Mouse (Mus musculus): Measurements from ENCODE around the gene Cd82. TPM values are rescaled to one million over a fixed set of nuclear protein-coding genes. Genes with fewer than 3 reads are reported as not detected.

Cd82 gene
- polyA plus RNA-seq, 1 experiment: 118 TPM

DNA sequence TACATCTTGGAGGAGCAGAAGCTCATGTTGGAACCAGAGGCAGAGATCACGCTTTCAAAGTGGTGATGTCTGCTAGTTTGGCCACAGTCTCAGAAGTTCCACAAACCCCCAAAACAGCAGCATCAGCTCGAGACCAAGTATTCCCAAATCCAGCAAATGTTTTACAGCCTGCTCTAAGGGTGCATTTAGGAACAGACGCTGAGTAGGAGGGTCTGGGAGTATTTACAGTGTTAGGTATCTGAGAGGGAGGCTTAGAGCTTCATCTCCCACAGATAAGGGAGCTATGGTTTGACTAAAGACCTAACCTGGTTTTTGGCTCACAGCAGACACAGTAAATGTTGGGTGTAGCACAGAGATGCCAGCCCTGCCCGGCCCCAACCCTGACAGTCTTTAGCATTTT lies 40.4 kb upstream of the Cd82 start:
- no peaks in the 10 kb centered on the region for H3K36me3 ChIP-seq (ENCODE audit: control insufficient read depth, insufficient read depth)
- TF ChIP-seq CEBPB (IDR thresholded peaks at IDR 0.05; ENCODE audit: low read depth) (no peak), MYOD1 (IDR thresholded peaks at IDR 0.05; ENCODE audit: control insufficient read depth, insufficient read length, low read depth) (no peak), CTCF (IDR thresholded peaks at IDR 0.05; ENCODE audit: control insufficient read depth, insufficient read depth, insufficient read length) (no peak), MYOG (IDR thresholded peaks at IDR 0.05; ENCODE audit: control insufficient read depth, extremely low read depth, insufficient read length) (no peak), USF1 (IDR thresholded peaks at IDR 0.05; ENCODE audit: low read depth) (no peak), MAX (IDR thresholded peaks at IDR 0.05) (no peak), FOSL1 (IDR thresholded peaks at IDR 0.05; ENCODE audit: insufficient read depth, low read length, poor library complexity, severe bottlenecking) (no peak)
- no peak overlapping the region for H3K4me3 ChIP-seq (ENCODE audit: insufficient read depth, poor library complexity, severe bottlenecking)
- H3K79me3 ChIP-seq (ENCODE audit: low read depth): no peaks in the 10 kb centered on the region
- peaks cover 57% of the 10 kb centered on the region for H3K27me3 ChIP-seq (ENCODE audit: control insufficient read depth, insufficient read depth, insufficient read length)
- no peaks in the 10 kb centered on the region for H3K79me2 ChIP-seq (ENCODE audit: control insufficient read depth, insufficient read depth)
- no peak overlapping the region for H3ac ChIP-seq (ENCODE audit: control insufficient read depth, insufficient read length, low read depth)

DNA sequence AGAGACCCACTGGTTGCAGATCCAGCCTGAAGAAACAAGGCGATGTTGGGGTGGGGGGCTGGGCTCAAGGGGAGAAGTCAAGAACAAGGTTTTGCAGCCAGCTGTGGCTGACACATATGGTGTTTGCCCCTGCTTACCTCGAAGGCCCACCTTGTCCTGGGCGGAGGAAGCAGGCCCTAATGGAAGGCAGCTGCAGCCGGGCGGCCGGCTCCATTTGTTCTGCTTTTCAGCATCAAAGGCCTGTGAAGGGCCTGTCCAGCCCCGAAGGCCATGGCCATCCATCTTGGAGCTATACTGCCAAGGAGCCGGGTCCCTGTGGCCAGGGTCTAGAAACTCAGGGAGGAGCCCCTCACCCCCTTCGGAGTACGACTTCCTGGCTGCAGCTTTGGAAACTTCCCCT lies 38.4 kb upstream of the Cd82 start:
- peaks cover 64% of the 10 kb centered on the region for H3K27me3 ChIP-seq (ENCODE audit: control insufficient read depth, insufficient read depth, insufficient read length)
- H3ac ChIP-seq (ENCODE audit: control insufficient read depth, insufficient read length, low read depth): no peak overlapping the region
- no peaks in the 10 kb centered on the region for H3K79me2 ChIP-seq (ENCODE audit: control insufficient read depth, insufficient read depth)
- no peaks in the 10 kb centered on the region for H3K79me3 ChIP-seq (ENCODE audit: low read depth)
- no peak overlapping the region for H3K4me3 ChIP-seq (ENCODE audit: insufficient read depth, poor library complexity, severe bottlenecking)
- no peak for TF ChIP-seq CTCF (IDR thresholded peaks at IDR 0.05; ENCODE audit: control insufficient read depth, insufficient read depth, insufficient read length)
- no peak for TF ChIP-seq MAX (IDR thresholded peaks at IDR 0.05)
- no peak for TF ChIP-seq MYOG (IDR thresholded peaks at IDR 0.05; ENCODE audit: control insufficient read depth, extremely low read depth, insufficient read length)
- TF ChIP-seq FOSL1 (IDR thresholded peaks at IDR 0.05; ENCODE audit: insufficient read depth, low read length, poor library complexity, severe bottlenecking): no peak
- no peak for TF ChIP-seq MYOD1 (IDR thresholded peaks at IDR 0.05; ENCODE audit: control insufficient read depth, insufficient read length, low read depth)
- H3K36me3 ChIP-seq (ENCODE audit: control insufficient read depth, insufficient read depth): no peaks in the 10 kb centered on the region

DNA sequence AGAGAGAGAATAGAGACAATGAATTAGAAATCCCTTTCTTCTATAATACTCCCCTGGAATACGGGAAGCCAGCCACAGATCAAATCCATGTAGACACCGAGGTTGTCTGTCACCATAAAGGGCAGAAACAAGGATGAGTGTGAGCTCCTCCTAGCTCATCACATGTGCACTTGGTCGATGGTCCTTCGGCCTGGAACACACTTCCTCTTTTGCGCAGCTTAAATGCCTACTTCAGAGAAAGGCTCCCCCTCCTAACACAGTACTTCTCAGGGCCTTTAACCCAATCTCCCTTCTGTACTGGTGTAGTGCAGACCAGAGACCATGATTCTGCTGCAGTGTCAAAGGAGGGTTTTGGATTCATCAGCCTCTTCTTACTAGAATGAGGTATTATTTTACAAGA lies 34.3 kb upstream of the Cd82 start:
- no peaks in the 10 kb centered on the region for H3K79me3 ChIP-seq (ENCODE audit: low read depth)
- TF ChIP-seq CTCF (IDR thresholded peaks at IDR 0.05; ENCODE audit: control insufficient read depth, insufficient read depth, insufficient read length) (no peak), USF1 (IDR thresholded peaks at IDR 0.05; ENCODE audit: low read depth) (no peak)
- no peak overlapping the region for H3ac ChIP-seq (ENCODE audit: control insufficient read depth, insufficient read length, low read depth)
- H3K36me3 ChIP-seq (ENCODE audit: control insufficient read depth, insufficient read depth): no peaks in the 10 kb centered on the region
- H3K27me3 ChIP-seq (ENCODE audit: control insufficient read depth, insufficient read depth, insufficient read length): peaks cover 63% of the 10 kb centered on the region
- no peaks in the 10 kb centered on the region for H3K79me2 ChIP-seq (ENCODE audit: control insufficient read depth, insufficient read depth)
- H3K4me3 ChIP-seq (ENCODE audit: insufficient read depth, poor library complexity, severe bottlenecking): no peak overlapping the region

DNA sequence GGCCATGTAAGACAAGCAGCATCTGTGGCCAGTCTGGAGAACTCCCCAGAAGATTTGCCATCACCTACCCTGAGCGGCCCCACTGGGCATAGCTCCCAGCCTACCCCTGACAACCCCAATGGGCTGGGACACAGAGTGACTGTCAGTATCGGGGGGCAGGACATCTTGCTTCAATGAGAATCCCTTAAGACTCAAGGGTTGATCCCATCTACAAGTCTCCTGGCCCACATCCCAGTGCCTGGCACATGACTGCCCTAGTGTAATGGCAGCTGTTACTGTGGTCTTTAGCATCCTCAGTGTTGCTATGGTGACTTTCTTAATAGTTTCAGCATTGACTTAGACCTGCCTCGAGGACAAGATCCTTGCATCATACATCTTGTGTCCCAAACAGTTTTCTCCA lies 32.2 kb upstream of the Cd82 start:
- peaks cover 62% of the 10 kb centered on the region for H3K27me3 ChIP-seq (ENCODE audit: control insufficient read depth, insufficient read depth, insufficient read length)
- no peak overlapping the region for H3ac ChIP-seq (ENCODE audit: control insufficient read depth, insufficient read length, low read depth)
- H3K4me3 ChIP-seq (ENCODE audit: insufficient read depth, poor library complexity, severe bottlenecking): no peak overlapping the region
- no peaks in the 10 kb centered on the region for H3K79me2 ChIP-seq (ENCODE audit: control insufficient read depth, insufficient read depth)
- H3K36me3 ChIP-seq (ENCODE audit: control insufficient read depth, insufficient read depth): no peaks in the 10 kb centered on the region
- TF ChIP-seq USF1 (IDR thresholded peaks at IDR 0.05; ENCODE audit: low read depth): no peak
- no peak for TF ChIP-seq CEBPB (IDR thresholded peaks at IDR 0.05; ENCODE audit: low read depth)
- no peak for TF ChIP-seq MAX (IDR thresholded peaks at IDR 0.05)
- no peak for TF ChIP-seq MYOD1 (IDR thresholded peaks at IDR 0.05; ENCODE audit: control insufficient read depth, insufficient read length, low read depth)
- no peaks in the 10 kb centered on the region for H3K79me3 ChIP-seq (ENCODE audit: low read depth)

DNA sequence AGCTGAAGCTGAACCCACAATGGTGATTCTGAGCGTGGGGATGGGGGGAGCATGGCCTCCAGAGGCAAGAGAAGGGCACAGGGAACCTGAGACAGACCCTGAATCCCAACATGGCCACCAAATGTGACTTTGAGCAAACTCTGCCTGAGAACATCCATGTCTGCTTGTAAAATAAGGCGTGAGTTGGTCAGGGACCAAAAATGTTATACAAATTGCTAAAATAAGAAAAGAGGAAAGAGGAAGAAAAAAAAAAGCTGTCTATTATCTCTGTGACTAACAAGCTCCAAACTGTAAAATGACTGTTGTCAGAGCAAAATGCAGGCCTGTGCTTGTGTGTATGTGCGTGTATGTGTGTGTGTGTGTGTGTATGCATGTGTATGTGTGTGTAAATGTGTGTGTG lies 30.6 kb upstream of the Cd82 start:
- Histone ChIP-seq H3K79me3 (ENCODE audit: low read depth) (no peaks in the 10 kb centered on the region), H3K79me2 (ENCODE audit: control insufficient read depth, insufficient read depth) (no peaks in the 10 kb centered on the region), H3K36me3 (ENCODE audit: control insufficient read depth, insufficient read depth) (no peaks in the 10 kb centered on the region), H3K27me3 (ENCODE audit: control insufficient read depth, insufficient read depth, insufficient read length) (peaks cover 63% of the 10 kb centered on the region), H3ac (ENCODE audit: control insufficient read depth, insufficient read length, low read depth) (no peak overlapping the region), H3K4me3 (ENCODE audit: insufficient read depth, poor library complexity, severe bottlenecking) (no peak overlapping the region)
- TF ChIP-seq FOSL1 (IDR thresholded peaks at IDR 0.05; ENCODE audit: insufficient read depth, low read length, poor library complexity, severe bottlenecking): no peak
- TF ChIP-seq MYOG (IDR thresholded peaks at IDR 0.05; ENCODE audit: control insufficient read depth, extremely low read depth, insufficient read length): no peak
- no peak for TF ChIP-seq MAX (IDR thresholded peaks at IDR 0.05)
- TF ChIP-seq USF1 (IDR thresholded peaks at IDR 0.05; ENCODE audit: low read depth): no peak
- TF ChIP-seq CEBPB (IDR thresholded peaks at IDR 0.05; ENCODE audit: low read depth): no peak
- TF ChIP-seq CTCF (IDR thresholded peaks at IDR 0.05; ENCODE audit: control insufficient read depth, insufficient read depth, insufficient read length): no peak
- no peak for TF ChIP-seq MYOD1 (IDR thresholded peaks at IDR 0.05; ENCODE audit: control insufficient read depth, insufficient read length, low read depth)

DNA sequence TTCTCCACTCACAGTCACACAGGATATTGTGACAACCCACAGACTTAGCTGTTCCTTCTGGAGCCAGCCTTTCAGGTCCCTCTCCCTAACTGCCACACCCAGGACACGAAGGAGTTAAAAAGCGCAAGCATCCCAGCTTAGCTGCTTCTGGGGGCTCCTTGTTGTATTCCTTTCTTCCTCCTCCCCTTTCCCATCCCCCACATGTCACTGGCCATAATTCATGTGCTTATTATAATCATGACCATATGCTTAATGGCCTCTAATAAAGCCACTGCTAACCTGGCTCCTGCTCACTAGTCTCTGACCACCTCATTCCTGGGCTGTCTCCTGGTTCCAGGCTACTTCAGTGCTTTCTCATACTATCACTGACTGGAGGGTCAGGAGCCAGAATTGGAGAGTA lies 27.6 kb upstream of the Cd82 start:
- H3K36me3 ChIP-seq (ENCODE audit: control insufficient read depth, insufficient read depth): no peaks in the 10 kb centered on the region
- TF ChIP-seq MYOG (IDR thresholded peaks at IDR 0.05; ENCODE audit: control insufficient read depth, extremely low read depth, insufficient read length): no peak
- TF ChIP-seq MYOD1 (IDR thresholded peaks at IDR 0.05; ENCODE audit: control insufficient read depth, insufficient read length, low read depth): no peak
- no peak for TF ChIP-seq MAX (IDR thresholded peaks at IDR 0.05)
- TF ChIP-seq CTCF (IDR thresholded peaks at IDR 0.05; ENCODE audit: control insufficient read depth, insufficient read depth, insufficient read length): no peak
- TF ChIP-seq FOSL1 (IDR thresholded peaks at IDR 0.05; ENCODE audit: insufficient read depth, low read length, poor library complexity, severe bottlenecking): no peak
- TF ChIP-seq USF1 (IDR thresholded peaks at IDR 0.05; ENCODE audit: low read depth): no peak
- TF ChIP-seq CEBPB (IDR thresholded peaks at IDR 0.05; ENCODE audit: low read depth): no peak
- H3K79me3 ChIP-seq (ENCODE audit: low read depth): no peaks in the 10 kb centered on the region
- no peaks in the 10 kb centered on the region for H3K79me2 ChIP-seq (ENCODE audit: control insufficient read depth, insufficient read depth)
- peaks cover 74% of the 10 kb centered on the region for H3K27me3 ChIP-seq (ENCODE audit: control insufficient read depth, insufficient read depth, insufficient read length)
- no peak overlapping the region for H3ac ChIP-seq (ENCODE audit: control insufficient read depth, insufficient read length, low read depth)
- no peak overlapping the region for H3K4me3 ChIP-seq (ENCODE audit: insufficient read depth, poor library complexity, severe bottlenecking)
